Mouse (Mus musculus): Measurements from ENCODE around the gene Mydgf.

GRCm38 (mm10) chr17:56170636-56171035, 13.1 kb downstream of the Mydgf start:
- no peak for TF ChIP-seq POLR2A (IDR thresholded peaks at IDR 0.05; ENCODE audit: low read depth, low read length)
- TF ChIP-seq CTCF (conservative IDR thresholded peaks at IDR 0.05; ENCODE audit: insufficient read depth, insufficient read length, low read depth, low read length), result no peak
